Mouse (Mus musculus) frontal cortex, postnatal 10 days (tissue): ENCODE measurements around the gene Rasl2-9.
A peak's percentile ranks its signal among the peaks of the same experiment; 100 is the strongest.
"Not testable (repeated sequence)": the region's sequence is repeated elsewhere in the genome, so short reads cannot be mapped to it uniquely, and the experiment has no call there.

Experiments used
- DNase-seq, 2 experiments: peaks; one replicate each; pipeline ENCODE4 v3.0.0; 2022; ENCODE audit warnings: low spot score in 2 of 2, mixed read lengths in 1 of 2

Gene Rasl2-9

GRCm38 (mm10) chr7:5125549-5126406 lies at the start of gene Rasl2-9:
Gene Rasl2-9 (minus strand): TSS chr7:5125950.
- peak; percentile 52 to 80 for DNase-seq

- not testable (repeated sequence) for DNase-seq
Observed at GRCm38 (mm10) chr7:5149570-5149969, 23.8 kb upstream of the Rasl2-9 start, which contains the start of gene Vmn1r55. Gene Vmn1r55 (minus strand): TSS chr7:5149670.

GRCm38 (mm10) chr7:5125078-5125477 lies 672 bp downstream of the Rasl2-9 start:
- DNase-seq, result no peak

- DNase-seq, result no peak
Observed at GRCm38 (mm10) chr7:5116850-5117249, 8.9 kb downstream of the Rasl2-9 start, which contains the start of gene Rfpl4. Gene Rfpl4 (minus strand): TSS chr7:5116950.

- no peak for DNase-seq
Observed at GRCm38 (mm10) chr7:5112701-5113100, 13.0 kb downstream of the Rasl2-9 start.

GRCm38 (mm10) chr7:5109301-5109700 lies 16.4 kb downstream of the Rasl2-9 start:
- no peak for DNase-seq

GRCm38 (mm10) chr7:5108272-5108671 lies 17.5 kb downstream of the Rasl2-9 start:
- no peak for DNase-seq

- DNase-seq, result no peak
Observed at GRCm38 (mm10) chr7:5102564-5102963, 23.2 kb downstream of the Rasl2-9 start.

GRCm38 (mm10) chr7:5101066-5101663 lies 24.6 kb downstream of the Rasl2-9 start:
- DNase-seq, result peak in 1 of 2 experiments; percentile 44

GRCm38 (mm10) chr7:5099796-5100195 lies 26.0 kb downstream of the Rasl2-9 start:
- peak in 1 of 2 experiments; percentile 14 for DNase-seq

- no peak for DNase-seq
Observed at GRCm38 (mm10) chr7:5098769-5099168, 27.0 kb downstream of the Rasl2-9 start.

- no peak for DNase-seq
Observed at GRCm38 (mm10) chr7:5092831-5093510, 32.8 kb downstream of the Rasl2-9 start.

GRCm38 (mm10) chr7:5092381-5092780 lies 33.4 kb downstream of the Rasl2-9 start:
- DNase-seq, result no peak

- DNase-seq, result no peak
Observed at GRCm38 (mm10) chr7:5091008-5091728, 34.6 kb downstream of the Rasl2-9 start.

- DNase-seq, result no peak
Observed at GRCm38 (mm10) chr7:5089853-5090252, 35.9 kb downstream of the Rasl2-9 start.

- no peak for DNase-seq
Observed at GRCm38 (mm10) chr7:5087886-5088285, 37.9 kb downstream of the Rasl2-9 start.

GRCm38 (mm10) chr7:5086921-5087440 lies 38.8 kb downstream of the Rasl2-9 start:
- no peak for DNase-seq

- no peak for DNase-seq
Observed at GRCm38 (mm10) chr7:5085512-5085911, 40.2 kb downstream of the Rasl2-9 start.

GRCm38 (mm10) chr7:5083325-5084105 lies 42.2 kb downstream of the Rasl2-9 start:
- DNase-seq, result no peak

GRCm38 (mm10) chr7:5081939-5082338 lies 43.8 kb downstream of the Rasl2-9 start:
- DNase-seq, result no peak

GRCm38 (mm10) chr7:5081241-5081640 lies 44.5 kb downstream of the Rasl2-9 start:
- DNase-seq, result no peak
